Mouse (Mus musculus): Measurements from ENCODE around the gene Knstrn.

- TF ChIP-seq CTCF (IDR thresholded peaks at IDR 0.05; ENCODE audit: low read depth, low read length), result no peak
- TF ChIP-seq POLR2A (IDR thresholded peaks at IDR 0.05; ENCODE audit: borderline replicate concordance, low read depth, low read length), result no peak
These were observed 30.6 kb downstream of the Knstrn start for GRCm38 (mm10) chr2:118844427-118844826.
